Mouse (Mus musculus) gonadal fat pad, adult 2 months (tissue): ENCODE results near the gene Cbfa2t2. TPM values are rescaled to one million over a fixed set of nuclear protein-coding genes. Genes with fewer than 3 reads are reported as not detected.

Experiments used
- DNase-seq: peaks from one replicate; pipeline ENCODE4 v3.0.0-alpha.2; 2012; ENCODE audit warnings: low read depth
- polyA plus RNA-seq: library from polyadenylated mRNA; depleted of rRNA; stranded (reverse); fragments of >200 nt; gene quantifications from 2 replicates; pipeline ENCODE4 v1.2.3, GENCODE M21; 2012; rRNA removed

Cbfa2t2 gene
- polyA plus RNA-seq: 12.0 and 14.4 TPM in 2 replicates

DNA sequence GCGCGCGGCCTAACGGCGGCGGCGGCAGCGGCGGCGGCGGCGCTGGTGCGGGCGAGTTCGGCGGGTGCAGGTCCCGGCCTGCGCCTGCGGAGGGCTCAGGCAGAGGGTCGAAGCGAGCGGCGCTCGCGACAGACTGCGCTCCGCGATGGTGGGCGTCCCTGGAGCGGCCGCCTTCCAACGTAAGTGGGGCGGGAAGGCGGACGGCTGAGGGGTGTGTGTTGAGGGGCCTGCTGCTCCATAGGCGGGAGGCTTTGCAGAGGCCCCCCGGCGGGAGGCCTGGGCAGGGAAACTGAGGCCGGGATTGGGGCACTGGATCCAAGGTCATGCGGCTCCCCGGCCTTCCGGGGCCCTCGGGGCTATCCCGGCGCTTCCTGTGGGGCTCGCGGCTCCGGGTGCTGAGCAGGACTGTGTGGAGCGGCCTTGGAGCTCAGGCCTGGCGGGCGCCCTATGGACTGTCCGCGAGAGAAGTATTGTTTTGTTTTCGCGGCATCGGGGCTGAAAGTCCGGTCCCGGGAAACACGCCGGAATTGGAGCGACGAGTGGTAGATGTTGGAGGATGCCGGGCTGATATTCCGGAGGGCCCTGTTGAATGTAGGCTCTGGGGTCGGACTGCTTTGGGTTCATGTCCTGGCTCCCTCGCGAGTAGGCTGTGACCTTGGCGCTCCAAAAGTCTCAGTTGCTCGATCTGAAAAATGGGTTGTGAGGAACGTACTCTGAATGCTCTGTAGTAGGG, at the start of gene Cbfa2t2:
Cbfa2t2 (plus strand) TSS at position 24 of the 733 bp plus-strand sequence.
- no peak for DNase-seq

- no peak for DNase-seq
These were observed 45.9 kb upstream of the Cbfa2t2 start for GRCm38 (mm10) chr2:154390180-154390964.

DNA sequence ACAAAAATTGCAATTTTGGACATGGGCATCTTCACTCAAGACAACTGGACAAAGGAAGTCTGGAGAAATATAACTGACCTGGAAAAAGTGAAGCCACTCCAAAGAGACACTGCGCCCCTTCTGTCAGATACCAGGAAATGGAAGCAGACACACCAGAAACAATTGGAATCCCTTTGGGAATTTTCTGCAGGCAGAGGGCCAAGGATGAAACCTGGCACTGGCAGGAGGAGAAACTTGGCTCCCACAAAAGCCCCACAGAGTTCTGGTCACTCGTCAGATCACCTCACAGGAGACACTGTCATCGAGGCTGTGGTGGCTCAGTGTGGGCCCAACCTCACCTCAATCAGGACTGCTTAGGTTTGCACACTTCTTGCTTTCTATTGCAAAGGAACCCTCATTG, 41.7 kb upstream of the Cbfa2t2 start:
- DNase-seq: no peak

DNA sequence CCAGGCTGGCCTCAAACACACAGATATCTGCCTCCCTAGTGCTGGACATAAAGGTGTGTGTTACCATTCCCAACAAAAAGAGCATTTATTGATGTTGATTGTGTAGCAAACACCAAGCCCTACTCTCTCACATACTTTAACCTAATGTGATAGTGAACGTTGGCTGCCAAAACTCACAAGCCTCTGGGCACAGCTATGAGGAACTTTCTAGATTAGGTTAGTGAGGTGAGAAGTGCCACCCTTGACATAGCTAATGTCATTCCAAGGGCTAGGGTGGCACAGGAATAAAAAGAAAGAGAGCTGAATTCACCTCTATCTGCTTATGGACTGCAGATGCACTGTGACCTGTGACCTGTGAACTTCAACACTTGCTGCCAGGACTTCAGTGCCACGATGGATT, 39.8 kb upstream of the Cbfa2t2 start:
- no peak for DNase-seq

- peak; percentile 59 for DNase-seq
These were observed 38.0 kb upstream of the Cbfa2t2 start for GRCm38 (mm10) chr2:154398267-154398666.

- peak; percentile 63 for DNase-seq
These were observed 37.0 kb upstream of the Cbfa2t2 start for GRCm38 (mm10) chr2:154399325-154399724.

DNA sequence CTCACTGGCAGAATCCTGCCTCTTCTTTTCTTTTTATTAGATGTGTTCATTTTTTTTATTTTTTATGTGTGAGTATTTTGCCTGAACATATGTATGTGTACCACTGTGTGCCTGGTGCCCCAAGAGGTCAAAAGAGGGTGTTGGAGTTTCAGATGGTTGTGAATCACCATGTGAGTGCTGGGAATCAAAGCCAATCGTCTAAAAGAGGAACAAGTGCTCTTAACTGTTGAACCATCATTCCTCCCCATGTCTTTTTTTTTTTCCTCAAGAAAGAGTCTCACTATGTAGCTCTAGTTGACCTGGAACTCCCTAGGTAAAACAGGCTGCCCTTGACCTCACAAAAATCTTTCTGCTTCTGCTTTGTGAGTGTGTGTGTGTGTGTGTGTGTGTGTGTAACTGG, 34.3 kb upstream of the Cbfa2t2 start:
- DNase-seq: no peak

GRCm38 (mm10) chr2:154402811-154403210, 33.5 kb upstream of the Cbfa2t2 start:
- no peak for DNase-seq

DNA sequence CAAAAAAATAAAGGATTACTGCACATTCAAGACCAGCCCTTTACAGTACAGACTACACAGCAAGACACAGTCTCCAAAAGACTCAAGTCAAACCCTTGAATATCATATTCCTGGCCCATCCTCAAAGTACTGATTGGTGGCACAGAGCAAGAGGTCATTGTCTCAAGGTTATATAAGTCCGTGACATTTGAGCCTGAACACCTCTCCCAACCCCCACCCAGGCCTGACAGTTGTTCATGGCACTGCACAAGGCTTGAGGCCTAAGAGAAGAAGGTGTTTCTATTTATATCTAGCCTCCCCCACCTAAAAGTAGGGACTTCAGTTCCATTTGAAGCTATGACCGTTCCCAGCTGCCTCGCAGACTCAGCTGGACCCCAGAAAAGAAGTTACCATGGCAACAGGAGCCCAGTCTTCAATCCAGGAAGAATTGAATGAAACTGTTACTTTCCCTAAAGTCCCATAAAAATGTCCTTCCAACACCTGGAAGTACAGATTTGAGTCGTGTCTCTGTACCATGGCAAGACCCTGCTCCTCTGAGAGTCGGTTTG, 30.8 kb upstream of the Cbfa2t2 start:
- no peak for DNase-seq

DNA sequence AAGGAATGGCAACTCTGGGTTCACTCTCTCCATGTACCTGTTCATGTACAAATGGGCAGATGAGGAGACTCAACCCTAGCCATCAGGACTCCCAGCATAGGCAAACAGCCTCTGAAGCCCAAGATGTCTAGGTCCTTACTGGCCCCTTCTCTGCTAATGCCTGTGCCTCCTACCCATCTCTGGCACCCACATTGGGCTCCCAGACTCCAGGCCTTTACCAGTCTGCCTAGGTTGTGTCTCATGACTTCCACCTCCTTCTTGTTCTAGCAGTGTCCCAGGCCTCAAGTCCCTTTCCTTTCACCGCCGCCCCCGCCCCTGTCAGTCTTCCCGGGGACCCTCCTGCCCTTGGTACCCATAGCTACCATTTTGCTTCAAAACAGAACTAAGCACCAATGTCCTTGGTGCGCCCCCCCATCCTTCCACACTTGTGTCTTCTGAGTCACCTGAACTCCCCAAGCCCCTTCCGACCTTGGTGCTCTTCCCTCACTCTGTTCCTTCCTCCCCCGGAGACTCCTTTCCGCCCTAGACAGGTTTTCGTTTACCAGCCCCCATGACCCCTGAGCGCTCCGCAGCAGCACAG, 29.1 kb upstream of the Cbfa2t2 start:
- no peak for DNase-seq

- DNase-seq: no peak
These were observed 28.4 kb upstream of the Cbfa2t2 start, which contains the start of gene Snta1 for GRCm38 (mm10) chr2:154407643-154408445. Snta1 (minus strand) TSS chr2:154408099.

DNA sequence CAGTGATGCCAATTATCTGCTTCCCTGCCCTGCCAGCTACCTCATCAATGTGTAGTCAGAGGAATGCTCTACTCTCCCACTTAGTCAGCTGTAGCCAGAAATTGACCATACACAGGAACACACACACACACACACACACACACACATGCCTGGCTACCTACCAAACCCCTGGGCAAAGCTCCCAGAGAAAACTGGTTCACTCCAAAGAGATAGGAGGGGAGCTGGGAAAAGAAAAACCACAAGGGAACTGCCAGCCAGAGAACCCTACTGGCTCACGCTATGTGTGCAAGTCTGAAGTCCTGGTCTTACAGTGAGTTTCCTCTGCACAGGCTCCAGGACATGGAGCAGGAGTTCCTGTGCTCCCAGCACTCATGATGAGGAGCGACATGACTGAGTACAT, 25.9 kb upstream of the Cbfa2t2 start:
- DNase-seq: no peak

- DNase-seq: no peak
These were observed 24.1 kb upstream of the Cbfa2t2 start for GRCm38 (mm10) chr2:154412018-154412666.

DNA sequence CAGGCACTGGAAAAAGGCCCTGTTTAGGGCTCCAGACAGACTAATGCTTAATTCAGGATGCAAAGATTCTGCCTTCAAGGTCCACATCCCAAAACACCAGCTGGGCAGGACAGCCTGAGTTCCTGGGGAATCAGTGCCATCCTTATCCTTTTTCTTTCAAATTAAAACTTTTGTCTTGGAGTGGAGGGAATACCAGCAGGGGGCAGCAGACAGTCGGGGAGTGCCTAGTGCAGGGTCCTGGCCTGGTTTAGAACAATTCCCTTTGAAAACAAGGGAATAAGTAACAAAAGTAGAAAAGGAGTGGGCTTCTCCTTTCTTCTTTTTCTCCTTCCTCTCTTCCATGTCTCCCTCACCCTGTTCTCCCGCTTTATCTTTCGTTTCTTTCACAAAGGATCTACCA, 19.2 kb upstream of the Cbfa2t2 start:
- DNase-seq: no peak

- DNase-seq: no peak
These were observed 18.3 kb upstream of the Cbfa2t2 start for GRCm38 (mm10) chr2:154418001-154418400.

DNA sequence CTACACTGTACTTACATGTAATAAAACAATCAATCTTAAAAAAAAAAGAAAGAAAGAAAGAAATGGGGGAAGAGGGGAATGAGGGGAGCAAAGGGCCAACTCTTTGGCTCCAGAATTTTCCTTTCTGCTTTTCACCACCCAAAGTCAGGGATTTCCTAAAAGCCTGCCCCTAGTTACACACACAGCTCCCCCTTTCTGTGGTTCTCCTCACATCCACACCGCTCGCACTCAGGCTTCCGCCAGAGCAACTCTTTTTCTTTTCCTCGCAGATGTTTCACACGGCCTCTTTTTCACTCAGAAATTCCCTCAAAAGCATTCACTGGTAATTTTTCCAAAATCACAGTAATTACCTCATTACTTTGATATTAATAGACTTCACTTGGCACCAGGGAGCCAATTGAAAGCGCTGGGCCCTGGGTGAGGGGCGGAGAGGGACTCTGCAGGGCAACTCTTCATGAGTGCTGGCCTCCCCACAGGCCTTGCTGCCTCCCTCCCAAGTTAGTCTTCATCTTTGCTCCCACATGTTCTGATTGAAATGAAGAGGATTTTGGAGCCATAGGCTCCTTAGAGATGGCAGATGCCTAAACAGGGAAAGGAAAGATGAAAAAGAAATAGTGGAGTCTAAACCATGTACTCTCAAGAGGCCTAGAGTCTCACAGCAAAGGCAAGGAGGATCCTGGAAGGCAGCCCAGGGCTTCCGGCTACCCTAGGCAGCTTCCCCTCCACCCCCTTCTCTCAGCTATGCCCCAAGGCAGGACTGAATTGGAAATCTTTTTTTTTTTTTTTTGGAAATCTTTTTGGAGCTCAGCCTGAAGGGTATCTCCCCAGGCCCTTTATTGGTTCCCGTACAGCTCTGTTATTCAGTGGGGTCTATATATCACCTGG, 16.4 kb upstream of the Cbfa2t2 start:
- DNase-seq: no peak

DNA sequence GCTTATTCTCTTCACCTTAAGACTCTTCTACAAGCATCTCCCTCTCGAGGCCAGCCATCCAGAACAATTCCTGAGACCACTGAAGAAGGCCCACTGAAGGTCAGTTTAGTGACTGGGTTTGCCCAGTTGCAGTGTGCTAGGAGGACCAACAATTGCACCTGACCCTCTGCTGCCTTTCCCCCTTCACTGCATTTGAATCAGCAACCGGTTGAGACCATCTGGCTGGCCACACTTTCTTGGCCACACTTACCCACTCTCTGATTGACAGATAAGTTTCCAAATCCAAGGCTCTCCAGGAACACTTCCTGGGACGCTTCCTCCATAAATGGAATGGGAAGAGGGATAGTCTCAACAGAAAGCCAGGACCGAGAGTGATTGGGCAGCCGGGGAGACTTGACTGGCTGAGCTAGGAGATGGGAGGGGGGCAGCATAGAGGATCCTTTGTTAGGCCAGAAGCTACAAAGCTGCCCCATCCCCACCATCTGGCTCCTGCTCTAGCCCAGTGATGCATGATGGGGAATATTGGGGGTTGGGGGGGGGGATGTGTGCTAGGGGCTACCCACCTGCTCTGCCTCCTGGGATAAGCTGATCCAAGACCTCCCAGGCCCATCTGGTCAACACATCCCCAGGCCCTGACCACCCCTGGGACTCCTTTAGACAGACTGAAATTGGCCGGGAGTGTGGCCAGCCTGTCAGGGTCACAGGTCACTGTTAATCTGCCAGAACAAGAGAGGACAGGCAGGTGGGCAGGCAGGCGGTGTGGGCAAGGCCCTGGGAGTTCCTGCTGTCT, 15.1 kb upstream of the Cbfa2t2 start:
- DNase-seq: no peak

DNA sequence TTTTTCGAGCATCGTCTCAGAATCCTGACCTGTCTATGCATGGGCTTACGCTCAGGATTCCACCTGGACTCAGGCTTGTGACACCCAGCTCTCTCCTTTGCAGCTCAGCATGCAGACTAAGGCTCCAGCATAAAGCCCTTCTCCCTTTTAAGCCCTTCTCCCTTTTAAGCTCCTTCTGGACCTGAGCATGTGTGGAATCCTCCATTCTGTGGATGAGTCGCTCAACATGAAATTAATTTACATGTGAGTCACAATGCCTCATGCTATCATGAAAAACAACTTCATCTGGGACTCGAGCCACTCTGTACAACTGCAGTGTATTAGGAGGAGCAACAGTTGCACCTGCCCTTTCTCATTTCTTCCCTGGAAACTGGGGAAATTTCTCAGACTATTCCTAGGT, 14.1 kb upstream of the Cbfa2t2 start:
- no peak for DNase-seq

DNA sequence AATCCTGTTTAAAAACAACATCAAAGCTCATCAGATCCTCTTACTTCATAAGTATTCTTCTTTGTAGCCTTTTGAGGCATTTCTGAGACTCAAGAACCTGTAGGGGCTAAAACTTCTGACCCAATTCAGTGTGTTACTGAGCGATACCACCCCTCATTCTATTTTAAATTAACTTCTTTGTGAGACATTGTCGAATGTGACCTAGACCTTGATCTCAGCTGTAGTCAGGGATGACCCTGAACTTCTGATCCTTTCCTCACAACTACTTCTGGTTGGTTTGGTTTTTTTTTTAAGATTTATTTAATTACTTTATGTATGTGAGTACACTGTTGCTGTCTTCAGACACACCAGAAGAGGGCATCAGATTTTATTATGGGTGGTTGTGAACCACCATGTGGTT, 12.7 kb upstream of the Cbfa2t2 start:
- no peak for DNase-seq
